Mouse (Mus musculus) cerebellum, adult 9-11 months (tissue): ENCODE measurements around the gene Dpep1.
A peak's percentile ranks its signal among the peaks of the same experiment; 100 is the strongest.
"Not testable (repeated sequence)": the region's sequence is repeated elsewhere in the genome, so short reads cannot be mapped to it uniquely, and the experiment has no call there.

Experiments
- DNase-seq: peaks from one replicate; pipeline ENCODE4 v3.0.0; 2022

Gene Dpep1

DNA sequence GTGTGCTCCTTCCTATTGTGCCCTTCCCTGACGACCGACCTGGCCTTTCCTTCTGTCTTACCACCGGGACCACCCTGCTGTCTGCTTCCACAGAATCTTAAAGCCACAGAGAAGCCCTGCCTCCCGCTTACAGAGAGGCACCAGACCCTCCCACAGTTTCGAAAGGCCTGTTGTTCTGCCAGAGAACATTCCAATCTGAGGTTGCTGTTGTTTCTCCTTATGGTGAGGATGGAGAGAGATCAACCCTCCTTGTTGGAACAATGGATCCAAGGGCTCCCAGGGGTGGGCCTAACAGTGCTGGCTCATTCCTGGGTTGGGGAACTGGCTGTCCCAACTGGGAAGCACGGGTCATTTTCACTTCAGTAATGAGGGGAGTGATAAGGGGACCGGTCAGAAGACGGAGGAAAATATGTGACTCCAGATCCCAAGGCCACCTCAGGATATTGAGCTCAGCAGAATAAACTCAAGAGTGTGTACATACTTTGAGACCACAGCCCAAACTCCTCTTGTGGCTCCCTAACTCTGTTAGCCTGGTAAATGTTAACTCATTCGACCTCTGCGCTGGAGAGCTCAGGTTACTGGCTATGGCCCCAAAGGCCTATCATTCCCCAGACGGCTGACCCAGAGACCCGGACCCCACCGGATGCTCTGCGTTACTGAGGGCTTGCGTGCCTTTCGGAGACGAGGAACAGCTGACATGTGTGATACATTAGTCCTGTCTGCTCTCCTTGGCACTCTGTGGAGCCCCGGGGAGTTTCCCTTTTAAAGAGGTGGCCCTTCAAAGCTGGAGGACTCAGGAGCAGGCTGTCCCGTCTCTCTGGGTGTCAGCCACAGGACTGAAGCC lies at the start of gene Dpep1:
Gene Dpep1, plus strand, starts transcription at position 677 of the 844 bp plus-strand sequence.
- DNase-seq: no peak

DNA sequence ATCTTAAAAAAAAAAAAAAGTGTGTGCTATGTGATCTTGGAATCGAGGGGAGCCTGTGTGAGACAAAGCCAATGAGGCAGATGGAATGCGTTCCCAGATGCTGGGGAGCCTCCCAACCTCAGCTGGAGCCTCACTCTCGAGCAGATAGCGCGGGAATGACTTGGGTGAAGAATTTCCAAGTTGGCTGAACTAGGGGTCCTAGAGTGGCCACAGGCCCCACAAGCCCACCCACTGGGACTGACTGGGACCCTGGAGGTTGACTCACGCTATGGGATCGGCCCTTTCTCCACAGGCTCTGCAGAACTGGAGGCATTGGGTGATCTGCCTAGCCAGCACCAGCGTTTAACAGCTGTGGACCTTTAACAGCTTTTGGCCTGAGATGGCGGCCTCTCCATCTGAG lies 49.8 kb upstream of the Dpep1 start:
- DNase-seq: no peak

DNA sequence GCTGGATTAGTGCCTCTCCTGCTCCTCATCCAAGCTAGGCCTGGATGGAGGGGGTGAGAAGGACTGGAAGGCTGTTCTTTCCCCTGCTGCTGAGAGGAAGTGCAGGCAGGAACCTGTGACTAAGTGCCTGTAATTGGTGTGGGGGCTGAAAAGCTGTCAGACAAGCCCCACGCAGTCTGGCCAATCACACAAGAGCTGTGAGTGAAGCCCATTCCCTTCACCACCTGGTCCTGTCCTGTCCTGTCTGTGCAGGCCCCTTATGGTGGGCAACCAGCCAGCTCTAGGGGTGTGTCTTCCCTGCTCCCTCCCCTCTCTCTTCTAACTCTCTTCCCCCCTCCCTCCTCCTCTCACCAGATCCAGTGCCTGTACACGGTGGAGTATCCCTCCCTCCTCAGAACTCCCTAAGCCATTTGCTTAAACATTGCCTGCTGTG lies 48.4 kb upstream of the Dpep1 start:
- no peak for DNase-seq

DNA sequence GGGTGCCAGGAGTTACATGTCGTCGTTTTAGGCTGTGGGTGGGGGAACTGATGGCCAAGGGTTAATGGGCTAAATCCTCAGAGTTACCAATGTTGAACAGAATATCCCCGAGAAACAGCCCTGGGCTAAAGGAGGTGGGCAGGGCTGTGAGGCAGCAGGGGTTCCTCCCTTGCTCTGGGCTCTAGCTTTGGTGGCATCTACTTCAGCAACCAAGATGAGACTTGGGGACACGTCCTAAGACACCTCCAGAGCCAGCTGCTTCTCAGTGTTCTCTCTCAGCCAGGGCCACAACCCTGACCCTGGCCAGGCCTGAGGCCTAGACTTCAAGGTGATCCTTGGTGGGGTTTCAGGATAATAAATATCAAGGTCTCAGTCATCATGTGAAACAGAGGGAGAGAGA lies 47.3 kb upstream of the Dpep1 start:
- DNase-seq: no peak

DNA sequence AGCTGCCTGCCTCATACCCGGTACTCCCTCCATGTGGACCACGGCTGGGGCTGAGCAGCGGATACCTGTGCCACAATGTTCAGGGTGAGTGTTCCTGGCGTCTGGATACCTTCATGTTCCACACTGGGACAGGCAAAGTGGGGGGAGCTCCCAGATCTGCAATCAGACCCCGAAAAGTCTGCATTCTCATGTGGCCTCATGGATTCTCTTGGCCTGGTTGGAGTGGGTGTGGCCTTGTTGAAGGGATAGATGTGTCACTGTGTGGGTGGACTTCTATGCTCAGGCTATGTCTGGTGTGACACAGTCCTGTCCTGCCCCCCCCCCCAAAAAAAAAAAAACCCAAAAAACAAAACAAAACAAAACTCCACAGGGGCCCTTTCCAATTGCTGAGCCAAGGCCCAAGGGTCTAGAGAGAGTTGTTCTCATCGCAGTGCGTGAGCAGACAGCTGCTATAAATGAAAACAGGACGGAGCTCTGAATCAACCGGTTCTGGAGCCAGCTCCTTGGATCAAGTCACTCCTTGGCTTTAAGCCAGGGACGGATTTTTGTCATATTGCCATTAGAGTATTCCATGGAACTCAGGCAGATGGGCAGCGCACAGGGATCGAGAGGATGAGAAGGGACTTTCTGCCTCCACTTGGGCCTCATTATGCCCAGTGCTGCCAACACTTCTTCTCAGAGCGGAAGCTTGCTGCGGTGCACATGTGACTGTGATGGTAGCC lies 44.1 kb upstream of the Dpep1 start:
- peak; percentile 83 for DNase-seq

DNA sequence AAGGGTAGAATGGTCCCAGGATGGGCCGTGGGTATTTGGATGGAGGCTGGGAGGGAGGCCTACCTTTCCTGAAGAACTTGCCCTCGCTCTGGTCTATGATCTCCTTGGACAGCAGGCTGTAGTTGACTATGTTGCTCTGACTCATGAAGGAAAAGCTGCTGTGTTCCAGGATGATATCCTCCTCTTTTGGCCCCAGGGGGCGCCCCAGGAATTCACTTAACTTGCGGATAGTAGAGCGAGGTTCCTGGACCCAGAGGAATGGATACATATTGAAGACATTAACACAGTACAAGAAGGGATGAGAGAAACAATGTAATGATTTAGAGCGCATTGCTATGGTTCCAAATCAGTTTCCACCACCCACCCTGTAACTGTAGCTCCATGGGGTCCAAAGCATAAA lies 40.8 kb upstream of the Dpep1 start:
- no peak for DNase-seq

DNA sequence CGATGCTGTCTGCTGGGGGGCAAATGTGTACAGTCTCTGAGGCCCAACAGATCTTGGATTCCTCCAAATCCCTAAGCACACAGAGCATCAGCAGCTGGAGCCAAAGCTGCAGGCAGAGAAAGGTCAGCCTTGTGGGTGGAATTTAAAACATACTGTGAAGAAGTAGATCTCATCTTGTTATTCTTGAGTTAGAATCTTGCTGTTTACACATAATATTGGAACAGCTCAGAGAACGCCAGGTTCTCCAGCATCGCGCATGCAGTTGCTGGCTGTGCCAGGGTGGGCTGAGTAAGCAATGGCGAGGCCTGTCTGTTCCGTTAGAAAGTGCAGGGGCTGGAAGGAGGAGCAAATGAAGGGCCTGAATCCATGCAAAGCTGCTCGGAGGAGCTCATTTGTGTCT lies 39.7 kb upstream of the Dpep1 start:
- DNase-seq: no peak

DNA sequence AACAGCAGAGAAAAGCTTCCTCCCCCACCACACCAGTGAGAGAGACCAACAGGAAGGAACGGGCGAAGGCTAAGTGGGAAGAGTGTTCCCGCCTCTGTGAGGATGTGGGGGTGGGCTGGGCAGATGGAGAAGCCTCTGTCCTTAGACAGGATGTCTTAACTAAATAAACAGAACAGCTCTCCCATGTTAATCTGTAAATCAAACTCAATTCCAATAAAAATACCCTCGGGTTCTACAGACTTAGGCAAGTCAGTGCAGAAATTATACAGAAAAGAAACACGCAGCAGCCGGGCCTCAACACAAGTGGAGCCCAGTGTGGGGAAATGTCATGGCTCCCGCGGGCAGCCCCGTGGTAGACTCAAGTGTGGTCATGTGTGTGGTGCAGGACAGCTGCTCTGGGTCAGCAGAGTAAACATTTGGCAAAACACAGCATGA lies 35.3 kb upstream of the Dpep1 start:
- no peak for DNase-seq

DNA sequence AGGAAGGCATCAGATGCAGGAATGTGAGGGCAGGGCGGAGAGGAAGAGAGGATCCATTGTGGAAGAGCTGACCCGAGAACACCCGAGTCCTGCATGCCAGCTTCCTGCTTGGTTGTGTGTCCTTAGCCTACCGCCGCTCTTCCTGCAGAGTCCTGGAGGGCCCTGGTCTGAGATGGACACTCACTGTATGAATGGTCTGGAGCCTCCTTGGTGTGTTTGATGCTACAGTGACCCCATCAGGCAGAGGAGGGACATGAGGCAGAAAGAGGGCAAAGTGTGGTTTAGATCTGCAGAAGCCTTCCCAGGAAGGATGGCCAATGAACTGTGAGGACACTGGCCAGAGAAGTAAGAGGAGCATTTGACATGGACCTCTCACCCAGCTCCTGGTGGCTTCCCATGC lies 30.9 kb upstream of the Dpep1 start:
- no peak for DNase-seq

DNA sequence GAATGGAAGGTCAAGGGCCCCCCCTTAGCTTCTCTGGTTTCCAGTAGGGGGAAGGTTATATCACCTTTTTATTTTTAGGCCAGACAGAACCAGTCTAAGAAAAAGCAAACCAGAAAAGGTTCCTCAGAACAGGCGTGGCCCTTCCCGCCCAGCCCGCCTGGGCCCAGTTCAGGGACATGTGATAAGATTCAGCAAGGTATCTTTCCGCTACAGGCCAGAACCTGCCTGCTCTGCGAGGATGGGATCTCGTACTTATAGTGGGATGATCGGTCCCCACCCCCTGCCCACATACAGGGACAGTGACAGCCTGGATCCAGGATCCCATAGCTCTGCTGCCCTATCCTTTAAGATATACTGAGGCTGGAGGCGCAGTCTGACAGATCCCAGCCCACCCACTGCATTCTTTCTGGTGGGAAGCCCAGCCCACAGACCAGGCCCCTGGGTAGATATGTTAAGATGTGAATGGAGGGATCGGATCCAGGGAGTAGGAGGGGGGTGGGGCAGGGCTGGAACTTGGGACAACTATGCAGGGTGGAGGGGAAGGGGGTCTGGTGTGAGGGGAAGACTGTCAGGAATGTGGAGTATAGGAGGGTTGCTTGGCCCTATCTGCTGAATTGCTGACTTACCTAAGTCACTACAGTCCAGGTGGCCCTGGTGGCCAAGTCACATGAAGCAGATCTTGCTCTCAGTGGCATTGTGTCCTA lies 29.8 kb upstream of the Dpep1 start:
- no peak for DNase-seq

DNA sequence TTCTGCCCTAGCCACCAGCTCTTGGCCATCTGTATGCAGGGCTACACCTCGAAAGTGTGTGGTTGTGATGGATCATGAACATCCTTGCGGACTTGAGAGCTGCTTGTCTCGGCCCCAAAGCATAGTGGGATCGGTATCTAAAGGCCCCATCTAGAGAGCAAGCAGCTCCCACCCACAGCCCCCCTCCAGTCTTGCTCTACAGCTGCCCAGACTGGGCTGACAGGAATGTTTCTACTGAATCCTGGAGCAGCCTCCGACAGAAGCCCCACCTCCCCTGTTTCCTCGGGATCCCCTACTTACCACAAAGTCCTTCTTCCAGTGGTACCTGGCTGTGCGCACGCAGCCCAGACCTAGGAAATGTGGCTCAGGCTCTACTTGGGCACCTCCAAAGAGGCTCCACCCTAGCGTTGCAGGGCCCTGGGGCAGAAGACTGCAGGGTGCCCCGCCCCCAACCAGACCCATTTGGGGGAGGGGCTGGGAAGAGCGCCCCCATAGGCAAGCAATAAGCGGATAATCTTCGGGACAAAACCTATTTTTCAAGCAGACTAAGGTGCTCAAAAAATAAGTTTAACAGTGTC lies 28.1 kb upstream of the Dpep1 start, which contains the start of gene Sult5a1:
Gene Sult5a1, minus strand, starts transcription at position 428 of the 578 bp plus-strand sequence.
- DNase-seq: no peak

DNA sequence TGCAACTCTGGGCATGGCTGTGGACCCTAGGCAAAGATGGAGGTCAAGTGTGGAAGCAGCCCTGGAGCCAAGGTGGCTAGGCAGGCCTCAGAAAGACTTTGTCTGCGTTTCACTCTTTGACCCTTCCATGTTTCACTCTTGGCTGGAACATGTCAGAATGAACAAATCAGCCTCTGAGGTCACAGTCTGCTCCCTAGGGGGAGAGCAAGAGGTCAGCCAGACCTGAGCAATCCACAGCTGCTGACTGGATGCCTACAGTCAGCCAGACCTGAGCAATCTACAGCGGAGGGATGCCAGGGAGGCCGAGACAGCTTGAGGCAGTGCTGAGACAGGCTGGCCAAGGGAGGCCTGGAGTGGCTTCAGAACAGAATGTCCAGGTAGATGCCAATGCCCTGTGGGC lies 4.7 kb upstream of the Dpep1 start:
- no peak for DNase-seq

DNA sequence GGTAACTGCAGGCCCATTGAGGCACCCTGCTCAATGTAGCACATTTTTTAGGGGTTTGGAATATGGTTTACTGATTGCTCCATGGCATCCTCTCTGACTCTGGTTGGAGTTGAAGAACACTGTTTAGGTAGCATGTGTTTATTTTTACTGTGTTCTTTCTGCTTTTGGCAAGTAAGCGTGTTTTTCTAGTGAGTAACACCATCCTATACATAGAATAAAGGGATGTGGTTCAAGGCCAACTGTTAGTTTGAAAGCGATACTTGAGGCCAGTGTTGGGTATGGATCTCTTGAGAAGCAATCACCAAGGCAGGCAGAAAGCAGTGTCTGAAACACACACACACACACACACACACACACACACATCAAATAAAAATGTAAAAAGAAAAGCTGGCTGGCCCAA lies 2.0 kb downstream of the Dpep1 start:
- no peak for DNase-seq

DNA sequence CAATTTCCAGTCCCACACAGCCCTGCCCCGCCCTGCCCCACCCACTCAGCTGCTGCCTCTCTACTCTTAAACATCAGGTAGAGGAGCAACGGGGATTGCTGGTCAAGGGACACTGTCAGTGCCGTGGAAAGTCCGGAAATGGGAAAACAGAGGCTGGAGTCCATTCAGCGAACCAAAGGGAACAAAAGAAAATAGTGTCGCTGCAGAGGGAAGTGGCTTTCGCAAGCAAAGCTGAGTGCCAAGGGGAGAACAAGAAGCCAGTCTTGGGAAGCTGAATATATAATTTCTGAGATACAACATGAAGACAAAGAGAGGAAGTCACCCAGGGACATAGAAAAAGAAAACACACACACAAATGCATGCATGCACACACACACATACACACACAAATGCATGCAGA lies 2.8 kb downstream of the Dpep1 start:
- no peak for DNase-seq

DNA sequence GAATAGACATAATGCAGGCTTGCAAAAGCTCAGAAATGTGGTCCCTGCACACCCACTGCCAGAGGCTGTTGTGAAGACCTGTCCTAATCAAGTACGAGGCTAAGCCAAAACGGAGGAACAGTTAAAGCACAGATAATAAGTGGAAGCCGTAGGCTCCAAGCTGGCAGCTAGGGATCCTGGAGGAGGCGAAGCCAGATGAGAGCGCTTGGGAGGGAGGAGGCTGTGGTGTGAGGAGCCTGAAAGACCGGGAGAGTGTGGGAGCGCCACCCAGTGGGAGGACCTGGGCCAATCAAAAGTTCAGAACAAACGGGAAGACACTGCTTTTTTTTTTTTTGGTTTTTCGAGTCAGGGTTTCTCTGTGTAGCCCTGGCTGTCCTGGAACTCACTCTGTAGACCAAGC lies 4.6 kb downstream of the Dpep1 start:
- peak; percentile 40 for DNase-seq

DNA sequence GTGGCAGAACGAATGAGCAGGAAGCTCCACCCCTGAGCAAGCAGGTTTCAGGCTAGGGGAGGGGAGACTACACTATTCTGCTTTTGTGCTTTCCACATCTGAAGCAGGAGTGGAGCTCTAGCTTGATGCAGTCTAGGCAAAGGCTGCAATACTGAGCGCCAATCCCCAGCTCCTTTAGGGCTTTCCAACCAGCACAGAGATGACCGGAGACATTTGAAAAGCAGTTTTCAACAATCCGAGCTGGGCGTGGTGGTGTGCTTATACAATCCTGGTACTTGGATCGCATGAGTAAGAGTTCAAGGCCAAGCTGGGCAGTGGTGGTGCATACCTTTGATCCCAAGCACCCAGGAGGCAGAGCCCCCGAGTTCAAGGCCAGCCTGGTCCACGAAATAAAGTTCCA lies 5.9 kb downstream of the Dpep1 start:
- DNase-seq: no peak

DNA sequence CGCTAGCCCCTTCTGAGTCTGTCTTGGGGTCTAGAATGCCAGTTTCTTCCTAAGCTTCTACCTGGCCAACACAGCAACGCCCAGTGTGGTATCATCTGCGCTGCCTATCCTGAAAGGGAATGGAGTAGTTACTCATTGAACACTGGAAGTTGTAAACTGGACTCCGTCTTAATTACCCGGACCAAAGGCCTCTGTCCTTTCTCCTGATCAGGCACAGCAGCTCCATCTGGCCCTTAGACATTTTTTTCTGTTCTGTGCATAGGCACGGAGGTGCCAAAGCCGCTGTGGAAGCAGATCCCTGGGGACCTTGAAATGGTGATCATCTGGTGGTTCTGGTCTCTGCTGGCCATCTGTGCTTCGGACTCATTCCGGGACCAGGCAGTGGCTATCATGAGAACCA lies 7.7 kb downstream of the Dpep1 start:
- DNase-seq: no peak

DNA sequence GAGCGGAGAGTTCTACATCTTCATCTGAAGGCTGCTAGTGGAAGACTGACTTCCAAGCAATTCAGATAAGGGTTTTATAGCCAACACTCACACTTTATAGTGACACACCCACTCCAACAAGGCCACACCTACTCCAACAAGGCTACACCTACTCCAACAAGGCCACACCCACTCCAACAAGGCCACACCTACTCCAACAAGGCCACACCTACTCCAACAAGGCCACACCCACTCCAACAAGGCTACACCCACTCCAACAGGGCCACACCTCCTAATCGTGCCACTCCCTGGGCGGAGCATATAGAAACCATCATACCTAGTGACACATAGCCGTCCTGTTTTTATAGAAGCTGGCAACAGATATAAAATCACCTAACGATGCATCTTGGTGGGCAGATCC lies 11.0 kb downstream of the Dpep1 start:
- not testable (repeated sequence) for DNase-seq

DNA sequence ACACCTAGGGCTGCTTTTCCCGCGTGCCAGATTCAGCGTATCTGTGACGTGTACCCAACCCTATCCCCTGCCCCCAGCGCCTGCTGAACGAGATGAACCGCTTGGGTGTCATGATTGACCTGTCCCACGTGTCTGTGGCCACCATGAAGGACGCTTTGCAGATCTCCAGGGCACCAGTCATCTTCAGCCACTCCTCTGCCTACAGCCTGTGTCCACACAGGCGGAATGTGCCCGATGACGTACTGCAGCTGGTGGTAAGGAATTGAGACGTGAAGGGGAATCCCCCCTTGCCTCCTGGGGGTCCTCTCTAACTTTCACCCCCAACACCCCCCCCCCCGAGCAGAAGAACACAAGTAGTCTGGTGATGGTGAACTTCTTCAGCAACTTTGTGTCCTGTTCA lies 13.8 kb downstream of the Dpep1 start:
- no peak for DNase-seq

DNA sequence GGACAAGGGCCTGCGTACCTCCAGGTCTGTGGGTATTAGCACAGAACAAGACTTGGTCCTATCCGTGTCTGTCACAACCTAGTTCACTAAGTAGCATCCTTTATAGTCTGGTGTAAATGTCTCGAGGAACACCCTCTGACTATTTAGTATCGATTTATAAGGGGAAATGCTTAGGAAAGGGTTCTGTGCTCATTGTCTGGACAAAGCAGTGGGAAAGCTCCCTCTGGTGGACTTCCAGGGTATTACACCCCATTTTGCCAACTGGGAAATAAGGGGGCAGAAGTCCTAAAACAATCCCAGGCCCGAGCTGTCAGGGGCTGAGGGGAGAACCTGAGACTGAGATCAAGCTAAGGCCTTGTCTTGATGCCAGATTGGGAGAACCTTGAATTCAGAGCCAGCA lies 16.2 kb downstream of the Dpep1 start:
- peak; percentile 52 for DNase-seq

DNA sequence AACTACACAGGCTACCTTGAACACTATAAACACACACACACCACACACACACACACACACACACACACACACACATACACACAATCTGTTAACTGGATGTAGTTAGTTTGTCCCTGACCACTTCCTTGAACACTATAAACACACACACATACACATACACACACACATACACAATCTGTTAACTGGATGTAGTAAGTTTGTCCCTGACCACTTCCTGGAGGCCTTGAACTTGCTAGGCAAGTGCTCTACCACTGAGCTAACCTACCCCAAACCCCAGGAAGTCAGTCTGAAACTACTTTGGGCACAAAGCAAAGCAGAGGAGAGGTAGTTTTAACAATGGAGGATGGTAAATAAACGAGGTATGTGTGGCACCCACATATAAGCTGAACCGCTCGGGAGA lies 17.5 kb downstream of the Dpep1 start:
- no peak for DNase-seq

DNA sequence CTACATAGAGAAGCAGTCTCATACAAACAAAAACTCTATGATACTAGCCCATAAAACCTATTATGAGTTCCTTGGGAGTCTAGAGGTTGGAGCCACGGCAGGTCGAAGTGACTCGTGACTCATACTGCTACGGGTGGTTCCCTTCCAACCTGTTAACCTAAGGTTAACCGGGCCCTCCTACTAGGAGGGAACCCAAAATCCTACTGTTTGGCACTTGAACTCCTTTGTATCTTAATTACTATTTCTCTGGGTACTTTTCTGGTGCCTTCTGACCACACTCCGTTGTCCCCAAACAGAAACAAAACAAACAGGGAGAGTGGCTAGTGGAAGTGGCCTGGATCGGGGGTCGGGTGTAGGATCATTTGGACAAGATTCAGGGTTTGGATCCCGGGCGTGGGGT lies 25.8 kb downstream of the Dpep1 start:
- DNase-seq: no peak
